Mouse (Mus musculus) right cerebral cortex, adult 18-20 months (tissue): Measurements from ENCODE around the gene Topaz1.

ENCODE experiments used
- DNase-seq: peaks from one replicate; pipeline ENCODE4 v3.0.0; 2022; ENCODE audit warnings: mixed read lengths

Topaz1 gene

DNA sequence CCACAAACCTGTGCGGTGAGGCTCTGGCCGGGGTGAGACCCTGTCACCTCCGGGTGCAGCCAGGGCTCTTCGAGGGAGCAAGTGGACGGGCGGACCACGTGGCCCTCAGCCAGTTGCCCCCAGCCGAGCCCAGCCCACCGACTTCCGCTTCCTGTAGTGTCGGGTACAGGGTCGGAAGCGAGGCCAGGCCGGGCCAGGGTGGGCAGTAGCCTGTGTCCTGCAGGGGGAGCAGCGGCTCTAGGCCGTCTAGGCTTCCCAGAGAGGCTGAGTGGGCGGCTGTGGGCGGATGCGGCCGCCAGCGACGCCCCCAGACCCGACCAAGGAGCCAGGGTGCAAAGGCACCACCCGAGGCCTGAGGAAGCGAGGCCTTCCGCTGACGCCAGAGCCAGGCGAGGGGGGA is at the start of gene Topaz1:
TSS of gene Topaz1 (plus strand) at position 287 of the 400 bp plus-strand sequence.
- no peak for DNase-seq

DNA sequence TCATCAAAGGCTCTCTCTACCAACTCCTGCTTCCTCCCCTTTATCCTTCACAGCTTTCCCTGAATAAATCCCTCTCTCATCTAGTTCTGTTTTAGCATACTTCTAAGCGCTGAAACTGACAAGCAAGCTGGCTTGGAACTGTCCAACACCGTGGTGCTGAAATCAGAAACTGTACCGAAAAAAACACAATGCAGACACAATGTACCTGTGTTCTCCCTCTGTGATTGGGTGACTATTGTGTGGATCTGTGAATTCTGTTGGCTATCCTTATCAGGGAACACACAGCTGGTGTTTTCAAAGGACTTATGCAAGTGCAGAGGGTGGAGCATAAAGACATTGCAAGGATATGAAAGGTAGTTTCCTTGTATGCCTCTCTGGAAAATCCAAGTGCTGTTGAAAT is 45.3 kb upstream of the Topaz1 start:
- DNase-seq, result no peak

DNA sequence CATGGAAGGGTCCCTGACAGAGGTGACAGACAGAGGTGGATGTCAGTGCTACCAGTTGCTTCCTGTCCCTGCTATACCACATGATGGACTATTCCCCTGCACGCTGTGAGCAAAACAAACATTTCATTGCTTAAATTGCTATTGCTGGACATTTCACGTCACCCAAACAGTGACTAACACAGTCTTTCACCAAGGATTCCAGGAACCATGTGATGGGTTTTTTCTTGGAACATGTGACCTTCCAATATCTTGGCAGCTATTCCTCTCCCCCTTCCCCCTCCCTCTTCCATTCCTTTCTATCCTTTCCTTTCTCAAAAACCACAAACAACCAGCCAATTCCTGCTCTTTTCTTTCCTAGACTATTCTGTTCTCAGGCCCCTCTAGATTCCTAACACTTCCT is 33.3 kb upstream of the Topaz1 start:
- no peak for DNase-seq

DNA sequence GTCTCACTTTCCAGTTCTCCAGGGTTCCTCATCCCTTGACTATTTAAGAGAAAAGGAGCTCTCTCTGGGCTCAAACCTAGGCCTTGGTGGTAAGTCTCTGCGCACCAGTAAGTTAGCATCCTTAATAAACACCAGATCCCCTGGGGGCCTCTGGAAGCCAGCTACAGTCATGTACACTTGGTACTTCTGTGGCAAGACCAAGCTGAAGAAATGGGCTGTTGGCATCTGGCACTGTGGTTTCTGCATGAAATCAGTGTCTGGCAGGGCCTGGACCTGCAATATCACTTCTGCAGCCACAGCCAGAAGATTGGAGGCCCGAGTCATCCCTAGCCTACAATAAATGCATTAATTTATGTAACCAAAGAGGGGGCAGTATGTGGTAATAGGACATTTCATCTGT is 32.1 kb upstream of the Topaz1 start:
- DNase-seq, result no peak

DNA sequence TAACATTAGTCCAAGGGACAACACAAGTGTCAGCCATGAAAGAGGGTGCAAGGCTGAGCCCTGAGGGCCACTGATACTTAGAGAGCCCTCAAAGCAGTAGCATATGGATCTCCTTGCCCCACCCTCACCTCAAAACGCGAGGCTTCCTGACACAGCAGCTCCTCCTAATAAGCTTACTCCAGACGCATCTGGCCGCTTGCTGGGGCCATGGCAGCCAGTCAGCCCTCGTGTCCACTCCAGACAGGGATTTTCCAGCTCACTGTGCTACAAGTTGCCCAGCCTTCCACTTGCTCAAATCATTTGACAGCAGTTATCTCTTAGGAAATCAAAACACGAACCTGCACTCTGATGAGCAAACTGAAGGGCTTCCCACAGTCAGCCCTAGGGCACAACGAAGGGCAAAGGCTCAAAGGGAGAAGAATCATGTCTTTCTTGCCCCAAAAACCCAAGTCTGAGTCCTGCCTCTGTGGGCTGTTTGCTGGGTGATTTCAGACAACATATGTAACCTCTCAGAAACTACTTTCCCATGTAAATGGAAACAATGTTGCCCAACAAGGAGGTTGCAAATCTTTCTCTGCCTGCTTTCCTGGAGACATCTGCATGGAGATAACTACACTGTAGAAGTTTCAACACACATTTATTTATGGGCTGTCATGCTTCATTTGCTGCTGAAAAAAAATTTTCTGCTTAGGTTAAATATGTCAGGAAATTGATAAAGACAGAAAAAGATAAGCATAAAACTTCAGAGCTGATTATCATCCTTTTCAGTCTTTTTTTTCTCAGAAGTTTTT is 30.8 kb upstream of the Topaz1 start:
- no peak for DNase-seq

DNA sequence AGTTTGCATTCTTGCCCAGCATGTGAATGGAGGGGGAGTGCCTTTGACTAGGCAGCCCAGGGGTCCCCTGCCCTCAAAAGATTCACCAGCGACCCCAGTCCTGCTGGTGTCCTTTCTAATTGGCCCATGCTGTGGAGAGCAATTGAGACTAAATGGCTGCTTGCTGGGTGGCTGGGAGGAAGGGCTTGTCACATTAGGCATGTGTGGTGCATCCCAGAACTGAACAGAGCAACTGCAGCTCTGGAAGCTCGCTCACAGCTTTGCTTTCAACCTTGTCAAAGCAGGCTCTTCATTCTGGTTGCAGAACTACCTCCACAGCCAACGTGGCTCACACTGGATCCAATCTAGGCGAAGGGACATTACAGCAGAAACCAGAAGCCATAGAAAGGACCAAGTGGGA is 24.9 kb upstream of the Topaz1 start:
- no peak for DNase-seq

DNA sequence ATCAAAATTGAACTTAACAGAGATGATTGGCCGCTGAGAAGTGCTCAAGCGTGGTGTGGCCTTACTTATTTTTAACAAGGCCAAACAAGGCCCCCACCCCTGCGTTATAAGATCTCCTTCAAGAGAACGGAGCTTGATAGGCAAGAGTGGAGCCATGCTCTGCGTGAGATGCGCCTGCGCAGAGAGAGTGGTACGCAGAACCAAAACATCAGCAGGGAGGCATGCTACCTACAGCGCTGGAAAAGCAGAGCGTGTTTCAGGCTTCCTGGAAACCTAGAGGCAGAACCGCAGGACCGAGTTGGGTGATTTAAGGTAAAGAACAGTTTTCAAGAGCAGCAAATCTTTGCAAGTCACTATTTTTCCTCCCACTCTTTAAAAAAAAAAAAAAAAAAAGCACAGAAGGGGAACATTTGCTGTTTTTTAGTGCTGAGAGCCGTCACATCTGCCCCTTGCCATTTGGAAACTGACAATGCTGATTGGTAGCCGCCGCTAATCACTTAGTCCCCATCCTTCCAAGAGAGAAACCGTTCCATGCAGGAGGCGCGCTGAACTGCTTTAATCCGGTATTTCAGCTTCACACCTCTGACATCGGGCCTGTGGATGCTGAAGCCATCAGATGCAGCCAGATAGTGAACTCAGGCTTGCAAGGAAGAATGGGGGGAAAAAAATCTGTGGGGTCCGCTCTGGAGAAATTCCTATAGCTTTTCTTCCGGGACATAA is 21.9 kb upstream of the Topaz1 start:
- DNase-seq, result peak; percentile 25

DNA sequence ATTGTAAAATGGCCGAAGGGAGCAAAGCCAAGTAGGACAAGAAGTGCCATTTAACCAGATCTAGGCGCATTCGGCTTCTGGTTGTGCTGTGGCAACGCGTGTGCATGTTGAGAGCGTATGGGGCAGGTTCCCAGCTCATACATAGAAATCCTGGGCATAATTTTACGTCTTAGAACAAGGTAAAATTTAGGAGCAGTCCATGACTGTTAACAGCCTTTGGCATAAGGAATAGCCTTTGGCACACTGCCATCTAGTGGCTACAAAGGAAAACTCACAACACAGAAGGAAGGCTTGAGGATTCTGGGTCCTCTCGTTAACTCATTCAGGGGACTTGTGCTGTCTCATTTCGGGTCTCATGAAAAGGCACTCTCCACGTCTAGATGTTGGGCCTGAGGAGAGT is 17.6 kb upstream of the Topaz1 start:
- peak; percentile 64 for DNase-seq

DNA sequence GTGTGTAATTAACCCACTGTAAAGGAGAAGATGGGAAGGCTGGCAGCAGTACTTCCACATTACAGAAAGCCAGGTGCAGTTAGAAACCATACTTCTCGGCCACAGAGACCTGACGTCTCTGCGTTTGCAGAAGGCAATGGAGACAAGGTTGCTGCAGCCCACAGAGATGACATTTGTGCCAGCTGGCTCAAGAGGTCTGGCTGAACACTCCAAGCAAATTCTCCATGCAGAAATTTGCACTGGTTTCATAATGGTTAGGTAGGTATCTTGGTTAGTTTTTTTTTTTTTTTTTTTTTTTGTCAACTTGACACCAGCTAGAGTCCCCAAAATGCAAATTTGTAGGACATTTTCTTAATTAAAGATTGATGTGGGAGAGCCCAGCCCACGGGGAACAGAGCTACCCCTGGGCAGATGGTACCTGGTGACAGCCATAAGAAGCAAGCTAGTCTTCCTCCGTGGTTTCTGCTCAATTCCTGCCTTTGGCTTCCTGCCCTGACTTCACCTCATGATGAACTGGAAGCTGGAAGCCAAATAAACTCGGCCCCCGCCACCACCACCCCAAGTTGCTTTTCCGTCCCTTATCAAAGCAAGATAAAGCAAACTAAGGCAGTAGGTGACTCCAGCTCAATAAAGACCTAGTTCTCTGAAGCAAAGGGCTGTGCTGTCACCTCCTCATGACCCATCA is 14.9 kb upstream of the Topaz1 start:
- DNase-seq, result no peak

DNA sequence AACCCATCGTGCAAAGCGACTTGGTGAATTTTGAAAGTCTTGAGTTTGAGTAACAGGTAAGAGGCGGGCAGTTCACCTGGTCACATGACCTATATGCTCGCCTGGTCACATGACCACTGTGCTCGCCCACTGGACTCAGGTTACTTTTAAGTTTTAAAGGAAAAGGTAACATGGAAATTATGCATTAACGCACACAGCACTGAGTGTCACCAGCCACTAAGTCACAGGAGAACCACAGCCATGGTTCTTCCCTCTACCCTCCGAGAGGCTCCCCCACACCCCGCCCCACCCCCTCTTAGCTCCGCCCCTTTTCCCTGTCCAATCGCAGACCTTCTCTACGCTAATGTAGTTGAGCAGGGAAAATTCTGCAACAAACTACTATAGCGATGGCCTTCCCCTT is 13.9 kb upstream of the Topaz1 start:
- no peak for DNase-seq

DNA sequence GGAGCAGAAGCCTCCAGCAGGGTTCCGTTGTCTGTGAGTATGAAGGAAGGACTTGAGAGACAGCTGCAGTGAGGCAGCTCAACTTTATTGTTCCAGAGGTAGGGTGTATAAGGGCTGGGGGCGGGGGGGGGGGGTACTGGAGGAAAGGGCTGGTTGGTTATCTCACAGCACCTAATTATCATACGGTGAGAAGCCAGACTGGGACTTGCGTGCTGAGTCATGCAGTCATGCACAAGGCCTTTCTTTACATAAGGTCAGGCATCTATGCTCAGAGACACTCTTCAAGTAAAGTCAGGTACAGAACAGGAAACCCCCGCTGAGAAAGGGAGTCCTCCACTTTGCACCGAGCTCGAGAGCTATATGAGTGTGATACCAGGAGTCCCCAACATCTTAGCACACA is 12.2 kb upstream of the Topaz1 start:
- no peak for DNase-seq

DNA sequence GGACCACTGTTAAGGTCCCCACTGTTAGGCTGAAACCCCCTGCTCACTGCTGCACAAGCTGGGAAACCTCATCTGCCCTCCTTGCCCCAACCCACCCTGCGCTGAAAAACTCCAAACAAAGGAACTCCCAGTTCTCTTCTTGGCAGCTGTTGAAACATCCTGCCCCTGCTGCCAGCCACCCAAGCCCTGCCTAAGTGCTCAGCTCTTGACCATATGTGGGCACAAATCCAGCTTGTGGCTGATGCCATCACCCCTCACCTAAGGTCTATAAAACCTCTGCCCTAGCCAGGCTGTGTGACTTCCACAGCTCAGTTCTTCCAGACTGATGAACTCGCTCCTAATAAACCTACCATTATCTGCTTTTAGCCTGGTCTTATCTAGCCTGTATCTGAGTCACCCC is 11.1 kb upstream of the Topaz1 start:
- no peak for DNase-seq

DNA sequence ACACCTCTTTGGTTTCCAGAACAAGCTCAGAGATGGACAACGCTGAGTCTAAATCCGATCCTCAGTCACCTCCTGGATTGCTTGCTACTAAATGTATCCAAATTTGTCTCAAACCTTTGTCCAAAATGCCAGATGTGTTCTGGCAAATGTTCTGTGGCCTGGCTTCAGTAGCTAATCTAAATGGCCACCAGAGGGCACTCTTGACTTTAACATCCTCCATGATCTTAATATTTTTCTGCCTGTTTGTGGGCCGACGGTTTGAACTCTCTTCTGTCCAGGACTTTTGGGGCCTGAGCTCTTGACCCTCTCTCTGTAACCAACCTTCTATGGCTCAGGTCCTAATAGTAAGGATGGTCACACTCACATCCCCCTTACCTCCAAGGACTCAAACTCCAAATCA is 10.4 kb upstream of the Topaz1 start:
- no peak for DNase-seq

DNA sequence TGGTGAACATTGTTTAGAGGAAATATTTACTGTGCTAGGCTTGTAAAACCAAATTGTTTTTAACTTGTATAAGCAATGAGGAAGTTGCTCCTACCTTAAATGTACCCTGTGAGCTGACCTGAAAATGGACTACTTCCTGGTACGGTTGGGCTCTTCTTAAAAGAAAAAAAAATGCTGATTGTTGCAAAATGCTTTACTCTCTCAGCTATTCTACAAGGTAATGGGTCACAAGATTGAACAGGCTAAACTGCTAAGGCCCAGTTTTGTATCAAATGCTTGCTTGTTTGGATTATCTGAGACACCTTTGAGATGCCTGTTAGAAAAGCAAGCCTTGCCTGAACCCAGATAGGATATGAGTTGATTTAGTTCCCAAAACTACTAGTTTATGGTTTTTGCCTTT is 1.3 kb upstream of the Topaz1 start:
- no peak for DNase-seq

DNA sequence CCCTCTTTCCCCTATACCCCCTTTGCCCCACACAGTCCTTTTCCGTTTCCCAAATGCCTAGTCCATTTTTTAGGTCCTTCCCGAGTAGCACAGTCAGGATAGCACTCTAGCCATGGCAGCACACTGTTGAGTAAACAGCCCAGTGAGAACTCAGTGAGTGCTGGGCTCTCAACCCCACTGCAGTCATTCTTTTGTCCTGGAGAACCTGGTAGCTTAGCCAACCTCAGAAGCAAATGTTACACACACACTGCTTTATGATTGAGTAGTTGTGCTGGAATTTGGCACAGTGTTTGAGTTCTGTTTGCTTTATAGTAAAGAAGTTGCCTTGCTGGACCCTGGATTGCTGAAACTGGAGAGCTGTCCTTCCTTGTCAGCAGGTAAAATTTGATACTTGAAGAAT is 10.5 kb downstream of the Topaz1 start:
- DNase-seq, result no peak

DNA sequence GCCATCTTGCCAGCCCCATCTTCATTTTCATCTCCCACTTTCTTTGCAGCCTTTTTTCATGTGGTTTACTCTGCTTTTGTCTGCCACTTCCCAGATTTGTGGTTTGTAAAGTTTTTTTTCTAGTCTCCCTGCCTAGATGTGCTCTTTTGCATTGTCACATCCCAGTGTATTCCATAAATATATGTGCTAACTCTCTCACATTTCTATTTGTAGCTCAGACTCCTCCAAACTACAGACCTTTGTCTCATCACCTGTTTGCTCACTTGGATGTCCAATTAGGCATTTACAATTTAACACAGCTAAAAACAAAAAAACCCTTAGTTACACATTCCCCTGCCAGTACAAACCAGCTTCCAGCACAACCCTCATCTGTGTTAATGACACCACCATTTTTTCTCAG is 13.0 kb downstream of the Topaz1 start:
- DNase-seq, result no peak

DNA sequence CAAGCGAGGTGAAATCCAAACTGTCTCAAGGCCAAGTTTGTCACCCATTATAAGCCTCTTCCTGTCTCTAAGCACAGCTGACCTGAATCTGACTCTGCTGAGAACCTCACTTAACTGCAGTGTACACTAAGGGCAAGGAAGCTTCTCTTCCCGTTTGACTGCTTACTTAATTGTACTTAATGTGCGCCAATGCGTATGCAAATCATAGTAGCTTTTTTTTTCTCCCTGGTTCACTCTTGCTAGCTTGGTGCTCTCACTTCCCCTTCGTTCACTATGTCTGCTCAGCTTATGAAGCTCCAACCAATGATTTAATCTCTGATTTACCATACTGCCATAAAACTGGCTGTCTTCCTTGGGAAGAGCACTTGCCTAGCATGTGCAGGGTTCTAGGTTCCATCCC is 38.1 kb downstream of the Topaz1 start:
- no peak for DNase-seq

DNA sequence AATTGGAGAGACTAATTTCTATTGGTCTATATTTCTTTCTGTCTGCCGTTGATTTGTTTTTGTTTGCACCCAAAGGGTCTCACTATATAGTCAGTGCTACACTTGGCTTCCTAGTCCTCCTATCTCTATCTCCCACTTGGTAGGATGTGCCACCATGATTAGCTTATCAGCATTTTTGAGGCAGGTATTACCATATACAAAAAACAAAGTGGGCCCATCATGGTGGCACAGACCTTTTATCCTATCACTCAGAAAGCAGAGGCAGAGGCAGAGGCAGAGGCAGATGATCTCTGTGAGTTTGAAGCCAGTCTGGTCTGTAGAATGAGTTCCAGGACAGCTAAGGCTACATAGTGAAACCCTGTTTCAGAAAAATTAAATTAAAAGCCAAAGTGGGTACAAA is 39.4 kb downstream of the Topaz1 start:
- DNase-seq, result no peak

DNA sequence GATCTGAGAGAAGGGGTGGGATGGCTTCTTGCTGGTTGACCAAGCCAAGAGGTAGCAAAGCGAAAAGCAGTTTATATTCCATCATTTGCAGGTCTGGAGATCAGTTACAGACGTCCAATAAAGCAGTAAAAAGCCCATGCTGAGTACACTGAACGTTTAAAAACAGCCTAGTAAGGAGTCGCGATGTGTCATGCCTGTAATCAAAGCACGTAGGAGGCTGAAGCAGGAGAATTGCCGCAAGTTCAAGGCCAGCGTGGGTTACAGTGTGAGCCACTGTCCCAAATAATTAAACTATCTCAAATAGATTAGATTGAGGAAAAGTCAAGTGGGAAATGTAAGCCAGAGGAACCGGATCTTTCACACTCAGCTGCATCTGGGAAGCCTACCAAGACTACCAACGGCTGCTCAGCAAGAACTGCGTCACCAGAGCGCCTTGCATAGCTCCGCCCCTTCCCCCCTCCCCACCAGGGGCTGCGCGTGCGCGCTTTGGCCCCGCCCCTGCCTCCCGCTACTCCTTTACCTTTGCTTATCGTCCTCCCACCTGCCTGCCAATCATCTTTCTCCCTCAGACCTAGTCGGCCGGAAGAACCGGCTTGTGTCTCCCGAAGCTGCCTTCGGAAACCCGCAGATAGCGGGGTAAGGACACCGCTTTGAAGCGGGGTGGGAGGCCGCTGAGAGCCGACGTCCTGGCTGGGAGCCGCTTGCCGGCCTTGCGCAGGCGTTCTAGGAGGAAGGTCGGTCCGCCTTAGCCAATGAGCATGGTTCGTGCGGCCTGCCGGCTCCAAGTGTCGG is 58.1 kb downstream of the Topaz1 start, which contains the start of gene Tcaim:
TSS of gene Tcaim (plus strand) at position 487 of the 792 bp plus-strand sequence.
- DNase-seq, result peak; percentile 93

DNA sequence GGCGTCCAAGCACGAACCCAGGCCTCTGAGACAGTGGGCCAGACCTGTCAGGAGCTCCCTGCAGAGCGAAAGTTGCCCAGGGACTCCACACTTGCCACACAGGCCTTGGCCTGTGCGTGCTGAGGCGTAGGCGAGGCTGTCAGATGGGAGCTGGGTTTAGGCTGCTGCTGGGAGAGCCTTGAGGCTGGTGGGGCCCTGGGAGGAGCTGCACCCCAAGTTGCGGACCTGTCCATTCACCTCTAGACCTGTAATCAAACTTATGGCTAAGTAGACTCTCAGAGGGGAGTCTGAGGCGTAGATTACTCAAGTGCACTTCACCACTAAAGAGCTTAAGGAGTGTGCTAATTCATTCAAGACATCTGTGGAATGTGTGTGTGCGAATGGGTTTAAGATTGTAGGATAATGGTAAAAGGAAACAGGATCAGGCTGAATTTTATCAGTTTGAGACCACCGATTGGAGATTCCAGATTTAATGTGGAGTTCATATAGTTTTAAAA is 58.7 kb downstream of the Topaz1 start:
- no peak for DNase-seq

DNA sequence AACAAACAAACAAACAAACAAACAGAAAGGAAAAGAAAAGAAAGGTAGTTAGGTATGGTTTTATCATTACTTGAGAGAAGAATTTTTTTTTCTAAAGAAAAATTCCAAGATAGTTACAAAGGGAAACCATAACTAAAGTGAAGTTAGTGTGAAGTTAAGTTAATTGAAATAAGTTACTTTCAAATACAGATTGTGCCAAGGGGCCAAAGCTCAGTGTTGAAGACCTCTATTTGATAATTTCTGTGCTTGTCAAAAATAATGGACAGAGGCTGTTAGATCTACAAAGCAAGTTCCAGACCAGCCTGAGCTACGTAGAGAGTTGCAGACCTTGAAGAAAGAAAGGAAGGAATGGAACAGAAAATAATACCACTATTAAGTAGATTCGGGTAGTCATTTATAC is 60.0 kb downstream of the Topaz1 start:
- DNase-seq, result no peak

DNA sequence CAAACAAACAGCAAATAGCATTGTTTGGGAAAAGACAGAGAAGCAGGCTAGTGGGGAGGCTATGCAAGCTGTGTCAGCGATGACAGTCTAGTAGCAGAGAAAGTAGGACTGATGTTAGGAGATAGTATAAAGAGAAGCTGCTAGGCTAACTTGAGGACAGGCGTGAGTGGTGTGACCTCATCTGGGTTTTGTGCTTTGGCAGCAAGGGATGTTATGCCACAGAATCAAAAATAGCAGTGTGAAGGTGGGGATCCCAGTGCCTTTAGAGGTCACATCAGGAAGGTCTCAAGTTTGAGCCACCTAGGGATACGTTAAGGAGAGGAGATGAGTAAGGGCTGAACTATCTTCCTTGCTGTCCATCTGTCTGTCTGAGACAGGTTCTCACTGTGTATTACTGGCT is 63.1 kb downstream of the Topaz1 start:
- DNase-seq, result no peak

DNA sequence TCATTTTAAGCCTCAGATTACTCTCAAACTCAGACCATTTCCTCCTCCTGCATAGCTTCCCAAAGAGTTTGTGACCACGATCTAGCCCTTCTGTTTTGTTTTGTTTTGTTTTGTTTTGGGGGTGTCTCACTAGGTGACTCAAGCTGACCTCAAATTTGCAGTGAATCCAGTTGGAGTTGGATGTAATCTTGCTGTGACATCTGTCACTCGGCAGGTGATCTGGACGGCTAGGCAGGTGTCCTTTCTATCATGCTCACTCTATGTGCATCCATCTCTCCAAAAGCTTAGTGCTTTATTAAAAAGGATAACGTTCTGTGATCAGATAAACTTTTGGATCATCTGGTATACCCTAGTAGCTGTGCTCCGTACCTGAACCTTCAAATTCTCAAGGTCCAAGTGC is 65.2 kb downstream of the Topaz1 start:
- DNase-seq, result no peak
